Mouse (Mus musculus) thymus, adult 2 months (tissue): Measurements from ENCODE around the gene Dpp6. TPM values are rescaled to one million over a fixed set of nuclear protein-coding genes. Genes with fewer than 3 reads are reported as not detected.

Source experiments
- DNase-seq: peaks from one replicate; pipeline ENCODE4 v3.0.0; 2021
- H3K27ac ChIP-seq: fragments of 200-500 bp; 2 replicates; pipeline ENCODE4 v1.5.1; 2012; ENCODE audit warnings: low read length, control low read depth; ENCODE audit not compliant: control insufficient read depth, insufficient read depth
- H3K27me3 ChIP-seq: fragments of 200-500 bp; 2 replicates; pipeline ENCODE4 v1.6.1; 2012; ENCODE audit warnings: mild to moderate bottlenecking, low read length, moderate library complexity, mixed read lengths; ENCODE audit not compliant: control insufficient read depth, insufficient read depth
- H3K36me3 ChIP-seq: fragments of 200-500 bp; 2 replicates; pipeline ENCODE4 v1.6.1; 2012; ENCODE audit warnings: mild to moderate bottlenecking, low read length, moderate library complexity; ENCODE audit not compliant: control insufficient read depth, insufficient read depth
- H3K4me1 ChIP-seq: fragments of 200-500 bp; replicated peaks from 2 replicates; pipeline ENCODE4 v1.6.1; 2012; ENCODE audit warnings: low read length; ENCODE audit not compliant: control insufficient read depth, insufficient read depth
- H3K4me3 ChIP-seq: fragments of 200-500 bp; 2 replicates; pipeline ENCODE4 v1.5.1; 2012; ENCODE audit warnings: mild to moderate bottlenecking, low read length, control low read depth, moderate library complexity; ENCODE audit not compliant: control insufficient read depth, insufficient read depth
- CTCF ChIP-seq: fragments of 200-500 bp; IDR thresholded peaks from 2 replicates; pipeline ENCODE4 v1.5.1; 2012; ENCODE audit warnings: mild to moderate bottlenecking, control low read depth, low read length, moderate library complexity, borderline replicate concordance; ENCODE audit not compliant: control insufficient read depth, poor library complexity, insufficient read depth; ENCODE audit errors: extremely low read depth
- POLR2A ChIP-seq: fragments of 200-500 bp; IDR thresholded peaks from 2 replicates; pipeline ENCODE4 v1.6.1; 2012; ENCODE audit warnings: mild to moderate bottlenecking, low read length, control low read depth, moderate library complexity; ENCODE audit not compliant: control insufficient read depth, poor library complexity, insufficient read depth; ENCODE audit errors: extremely low read depth
- WGBS: fragments of 180-500 bp; shearing (Covaris S2); methylation state at CpG from one replicate; pipeline ENCODE4 v1.1.7; 2018; 5-methylcytosine and 5-hydroxymethylcytosine counted together
- polyA plus RNA-seq: library from polyadenylated mRNA; depleted of rRNA; stranded (reverse); fragments of >200 nt; gene quantifications from 2 replicates; pipeline ENCODE4 v1.2.3, GENCODE M21; 2012

The Dpp6 gene
- polyA plus RNA-seq, 1 experiment, result 4.8 TPM

- H3K4me1 ChIP-seq, result no peaks in the 10 kb centered on the region
- no peaks in the 10 kb centered on the region for H3K36me3 ChIP-seq
- TF ChIP-seq POLR2A, result no peak
- TF ChIP-seq CTCF, result no peak
- H3K27ac ChIP-seq, result no peak overlapping the region
- no peak for DNase-seq
- H3K4me3 ChIP-seq, result no peak overlapping the region
- no peaks in the 10 kb centered on the region for H3K27me3 ChIP-seq
- 86% methylated on average over 4 of the region's 4 CpGs for WGBS
These were observed 563.8 kb downstream of the Dpp6 start for GRCm38 (mm10) chr5:27380656-27381385.

GRCm38 (mm10) chr5:27398371-27398770 is 581.4 kb downstream of the Dpp6 start:
- Histone ChIP-seq H3K27ac (no peak overlapping the region), H3K27me3 (no peaks in the 10 kb centered on the region), H3K4me3 (no peak overlapping the region), H3K4me1 (no peaks in the 10 kb centered on the region), H3K36me3 (no peaks in the 10 kb centered on the region)
- no peak for DNase-seq
- 90% methylated on average over 3 of the region's 3 CpGs for WGBS
- TF ChIP-seq POLR2A (no peak), CTCF (no peak)

- H3K4me1 ChIP-seq, result no peaks in the 10 kb centered on the region
- DNase-seq, result no peak
- TF ChIP-seq CTCF (no peak), POLR2A (no peak)
- no peaks in the 10 kb centered on the region for H3K36me3 ChIP-seq
- H3K4me3 ChIP-seq, result no peak overlapping the region
- H3K27me3 ChIP-seq, result no peaks in the 10 kb centered on the region
- no peak overlapping the region for H3K27ac ChIP-seq
These were observed 582.1 kb downstream of the Dpp6 start for GRCm38 (mm10) chr5:27399111-27399510.

- no peaks in the 10 kb centered on the region for H3K4me1 ChIP-seq
- H3K27ac ChIP-seq, result no peak overlapping the region
- no peaks in the 10 kb centered on the region for H3K36me3 ChIP-seq
- no peaks in the 10 kb centered on the region for H3K27me3 ChIP-seq
- H3K4me3 ChIP-seq, result no peak overlapping the region
- TF ChIP-seq CTCF (no peak), POLR2A (no peak)
- DNase-seq, result no peak
- WGBS, result 91% methylated on average over 1 of the region's 1 CpGs
These were observed 585.6 kb downstream of the Dpp6 start for GRCm38 (mm10) chr5:27402616-27403015.

- H3K27ac ChIP-seq, result no peak overlapping the region
- no peaks in the 10 kb centered on the region for H3K4me1 ChIP-seq
- TF ChIP-seq POLR2A, result no peak
- no peak for DNase-seq
- no peaks in the 10 kb centered on the region for H3K27me3 ChIP-seq
- no peak overlapping the region for H3K4me3 ChIP-seq
- H3K36me3 ChIP-seq, result no peaks in the 10 kb centered on the region
- WGBS, result 80% methylated on average over 7 of the region's 7 CpGs
These were observed 591.9 kb downstream of the Dpp6 start for GRCm38 (mm10) chr5:27408854-27409253.

GRCm38 (mm10) chr5:27413023-27413422 is 596.0 kb downstream of the Dpp6 start:
- Histone ChIP-seq H3K4me3 (no peak overlapping the region), H3K4me1 (no peaks in the 10 kb centered on the region), H3K27ac (no peak overlapping the region), H3K27me3 (no peaks in the 10 kb centered on the region), H3K36me3 (no peaks in the 10 kb centered on the region)
- WGBS, result 33% methylated on average over 3 of the region's 3 CpGs
- no peak for DNase-seq
- TF ChIP-seq POLR2A (no peak), CTCF (no peak)

GRCm38 (mm10) chr5:27415518-27415917 is 598.5 kb downstream of the Dpp6 start:
- H3K4me3 ChIP-seq, result no peak overlapping the region
- H3K36me3 ChIP-seq, result no peaks in the 10 kb centered on the region
- TF ChIP-seq POLR2A (no peak), CTCF (no peak)
- WGBS, result 83% methylated on average over 4 of the region's 4 CpGs
- no peak overlapping the region for H3K27ac ChIP-seq
- no peaks in the 10 kb centered on the region for H3K4me1 ChIP-seq
- H3K27me3 ChIP-seq, result no peaks in the 10 kb centered on the region
- DNase-seq, result no peak

GRCm38 (mm10) chr5:27416571-27416970 is 599.6 kb downstream of the Dpp6 start:
- Histone ChIP-seq H3K4me1 (no peaks in the 10 kb centered on the region), H3K36me3 (no peaks in the 10 kb centered on the region), H3K27me3 (no peaks in the 10 kb centered on the region), H3K27ac (no peak overlapping the region), H3K4me3 (no peak overlapping the region)
- no peak for DNase-seq
- TF ChIP-seq CTCF (no peak), POLR2A (no peak)
- 77% methylated on average over 4 of the region's 4 CpGs for WGBS
